ENCODE assay signal across 20 mouse cellular contexts in genomic region chr19:29292546-29292945, GRCm38 (mm10). TPM values are rescaled to one million over a fixed set of nuclear protein-coding genes. Genes with fewer than 3 reads are reported as not detected.
DNase-seq lines count a peak whose midpoint lies in the region; ATAC-seq and TF ChIP-seq lines count a peak whose summit lies in the region.
"Had no signal": no experiment of that assay in that cellular context is flagged by ENCODE, and none has a peak within 500 bp of the region (broad histone marks: within the 10 kb centered on the region; RNA-seq: fewer than 3 reads in every experiment).

No protein-coding gene starts in this region.

- intact Hi-C loops in heart, postnatal 14 days (cut with DNase I) = no loop called here

- H3K9ac ChIP-seq in heart, postnatal 0 days (replicated peaks; ENCODE audit: low read depth, low read length) = no peak overlapping the region
- H3K9ac ChIP-seq: embryonic facial prominence, embryonic 13.5 days; forebrain, embryonic 12.5 days; heart, embryonic 15.5 days; hindbrain, embryonic 15.5 days had no signal

- DNase-seq in frontal cortex, postnatal 36 days (ENCODE audit: low spot score in 2 of 2) = no peak
- no peak for DNase-seq in heart, postnatal 0 days (ENCODE audit: low spot score)
- no peak for DNase-seq in heart, postnatal 14 days
- peak; percentile 29 for DNase-seq in R1 (ENCODE audit: low read depth, low spot score)
- DNase-seq in testis, postnatal 10 days (ENCODE audit: low spot score) = no peak
- no peak for DNase-seq in layer of hippocampus, adult 8-10 months (ENCODE audit: low spot score in 2 of 2)
- DNase-seq: adrenal gland, postnatal 14 days; cerebellum, adult 18-20 months; cerebellum, adult 9-11 months; cerebellum, postnatal 36 days; gastrocnemius, postnatal 14 days; heart, postnatal 36 days had no signal

- H3K27me3 ChIP-seq in heart, postnatal 0 days (ENCODE audit: control insufficient read depth, insufficient read depth, low read length) = no peaks in the 10 kb centered on the region
- H3K27me3 ChIP-seq: embryonic facial prominence, embryonic 13.5 days; forebrain, embryonic 12.5 days; heart, embryonic 15.5 days; hindbrain, embryonic 15.5 days had no signal

- no peak overlapping the region for H3K27ac ChIP-seq in heart, postnatal 0 days (ENCODE audit: low read depth)
- H3K27ac ChIP-seq: embryonic facial prominence, embryonic 13.5 days; forebrain, embryonic 12.5 days; heart, embryonic 15.5 days; hindbrain, embryonic 15.5 days had no signal

- ATAC-seq in frontal cortex, adult (ENCODE audit: low TSS enrichment) = 0 out of 2 replicates have a peak, but pooled peaks have one; percentile 28
- peak; percentile 36; the same call in 1 of the 2 replicates for ATAC-seq in heart, postnatal 0 days (ENCODE audit: insufficient read depth, low read depth)
- ATAC-seq: forebrain, embryonic 16.5 days had no signal

- 37% methylated on average over 4 of the region's 4 CpGs for WGBS in heart, postnatal 0 days

- H3K4me2 ChIP-seq in heart, postnatal 0 days (ENCODE audit: low read depth, low read length) = no peak overlapping the region
- H3K4me2 ChIP-seq: embryonic facial prominence, embryonic 13.5 days; forebrain, embryonic 12.5 days; heart, embryonic 15.5 days; hindbrain, embryonic 15.5 days had no signal

- no peak for TF ChIP-seq CTCF in heart, postnatal 0 days (IDR thresholded peaks at IDR 0.05; ENCODE audit: low read depth)

- peaks cover 53% of the 10 kb centered on the region for H3K36me3 ChIP-seq in heart, postnatal 0 days (replicated peaks; ENCODE audit: control insufficient read depth, insufficient read depth, low read length)

- no peaks in the 10 kb centered on the region for H3K4me1 ChIP-seq in heart, postnatal 0 days (ENCODE audit: control insufficient read depth, insufficient read depth)
- H3K4me1 ChIP-seq: forebrain, embryonic 12.5 days; hindbrain, embryonic 15.5 days had no signal

- no peak overlapping the region for H3K4me3 ChIP-seq in heart, postnatal 0 days (ENCODE audit: low read depth, low read length)
- H3K4me3 ChIP-seq: embryonic facial prominence, embryonic 13.5 days; forebrain, embryonic 12.5 days; heart, embryonic 15.5 days; hindbrain, embryonic 15.5 days had no signal

- no peak for TF ChIP-seq EP300 in heart, postnatal 0 days (IDR thresholded peaks at IDR 0.05; ENCODE audit: low read depth)

- no peaks in the 10 kb centered on the region for H3K9me3 ChIP-seq in heart, postnatal 0 days (replicated peaks; ENCODE audit: control insufficient read depth, low read length)
- H3K9me3 ChIP-seq: embryonic facial prominence, embryonic 13.5 days; forebrain, embryonic 12.5 days; heart, embryonic 15.5 days; hindbrain, embryonic 15.5 days had no signal

RNA-seq across cellular contexts. Expression of gene Insl6, which starts 32.6 kb away (rescaled TPM):
- 3.0 and 5.6 TPM in 2 replicates for total RNA-seq in heart, postnatal 0 days (2014; rRNA removed; ENCODE audit: low replicate concordance)
- polyA plus RNA-seq in heart, postnatal 0 days (2015; fragmentation: Nextera tagmentation; extraction: Ambion mirVana) = 3.0 and 3.3 TPM in 2 replicates
- total RNA-seq in heart, postnatal 14 days (2021) = under 1 TPM in 1 of 2 experiments, not detected in 1; 0.32 TPM
- total RNA-seq in layer of hippocampus, adult 8-10 months (2022) = 1 to 10 TPM in 1 of 4 experiments, under 1 TPM in 2, not detected in 1; 0.94 to 1.3 (median 0.97) TPM
- total RNA-seq: heart, postnatal 36 days had no signal

RNA-seq across cellular contexts. Expression of gene Jak2, which starts 40.9 kb away (rescaled TPM):
- 11.5 and 11.6 TPM in 2 replicates for total RNA-seq in heart, postnatal 0 days (2014; rRNA removed; ENCODE audit: low replicate concordance)
- 4.4 and 5.2 TPM in 2 replicates for polyA plus RNA-seq in heart, postnatal 0 days (2015; fragmentation: Nextera tagmentation; extraction: Ambion mirVana)
- 10 to 100 TPM; 14.5 to 15.2 TPM for total RNA-seq in heart, postnatal 14 days (2021)
- total RNA-seq in layer of hippocampus, adult 8-10 months (2022) = 10 to 100 TPM; 30.1 to 33.5 (median 31.4) TPM

RNA-seq across cellular contexts. Expression of gene Rln1, which starts 41.9 kb away (rescaled TPM):
- 1.1 TPM in 1 of 2 replicates, not detected in the other for total RNA-seq in heart, postnatal 0 days (2014; rRNA removed; ENCODE audit: low replicate concordance)
- polyA plus RNA-seq in heart, postnatal 0 days (2015; fragmentation: Nextera tagmentation; extraction: Ambion mirVana) = 0.31 TPM in 1 of 2 replicates, not detected in the other
- total RNA-seq in heart, postnatal 14 days (2021) = not detected
- total RNA-seq in layer of hippocampus, adult 8-10 months (2022) = 1 to 10 TPM; 1.3 to 2.4 (median 1.8) TPM
- total RNA-seq: adrenal gland, postnatal 14 days; gastrocnemius, postnatal 14 days; heart, postnatal 36 days had no signal
- polyA plus RNA-seq: embryonic facial prominence, embryonic 13.5 days; gonadal fat pad, adult 2 months; intestine, embryonic 16.5 days had no signal
